Mouse (Mus musculus) c-Kit-positive CD71-positive TER-119-positive erythroid progenitor cells, embryonic 14.5 days (primary cell): Measurements from ENCODE around the gene Asic2.
A peak's percentile ranks its signal among the peaks of the same experiment; 100 is the strongest.

Experiments
- DNase-seq: peaks from one replicate; pipeline ENCODE4 v3.0.0-alpha.2; 2013; ENCODE audit warnings: low spot score

The Asic2 gene

DNA sequence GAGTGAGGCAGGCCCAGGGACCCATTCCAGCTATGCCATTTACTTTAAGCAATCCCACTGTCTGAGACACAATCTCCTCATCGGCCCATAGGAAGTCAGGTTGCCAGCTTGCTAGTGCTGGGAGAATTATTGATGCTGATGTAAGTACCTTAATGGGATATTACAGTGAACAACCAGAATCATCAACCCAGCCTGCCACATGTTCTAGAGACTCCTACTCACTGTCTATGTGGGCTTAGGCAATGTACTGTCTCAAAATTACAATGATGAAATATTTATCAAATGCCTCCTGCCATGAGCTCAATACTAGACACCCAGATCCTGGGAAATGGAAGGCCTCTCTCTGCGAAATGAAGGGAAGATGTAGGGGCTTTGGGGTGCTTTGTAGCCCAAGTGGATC is 876.1 kb downstream of the Asic2 start:
- DNase-seq = no peak

DNA sequence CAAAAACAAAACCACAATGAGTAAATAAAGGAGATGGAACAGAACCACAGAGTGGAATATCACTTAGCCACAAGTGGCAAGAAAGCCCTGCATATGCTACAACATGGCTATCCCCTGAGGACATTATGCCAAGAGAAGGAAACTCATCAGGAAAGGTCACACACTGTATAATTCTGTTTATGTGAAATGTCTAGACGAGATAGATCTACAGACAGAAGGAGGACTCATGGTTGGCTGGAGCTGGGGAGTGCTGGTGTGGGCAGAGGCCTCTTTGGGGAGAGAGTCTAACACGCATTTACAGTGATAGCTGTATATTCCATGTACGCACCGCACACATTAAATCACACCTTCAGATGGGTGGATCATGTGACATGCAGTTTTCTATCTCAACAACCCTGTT is 884.4 kb downstream of the Asic2 start:
- DNase-seq = no peak

DNA sequence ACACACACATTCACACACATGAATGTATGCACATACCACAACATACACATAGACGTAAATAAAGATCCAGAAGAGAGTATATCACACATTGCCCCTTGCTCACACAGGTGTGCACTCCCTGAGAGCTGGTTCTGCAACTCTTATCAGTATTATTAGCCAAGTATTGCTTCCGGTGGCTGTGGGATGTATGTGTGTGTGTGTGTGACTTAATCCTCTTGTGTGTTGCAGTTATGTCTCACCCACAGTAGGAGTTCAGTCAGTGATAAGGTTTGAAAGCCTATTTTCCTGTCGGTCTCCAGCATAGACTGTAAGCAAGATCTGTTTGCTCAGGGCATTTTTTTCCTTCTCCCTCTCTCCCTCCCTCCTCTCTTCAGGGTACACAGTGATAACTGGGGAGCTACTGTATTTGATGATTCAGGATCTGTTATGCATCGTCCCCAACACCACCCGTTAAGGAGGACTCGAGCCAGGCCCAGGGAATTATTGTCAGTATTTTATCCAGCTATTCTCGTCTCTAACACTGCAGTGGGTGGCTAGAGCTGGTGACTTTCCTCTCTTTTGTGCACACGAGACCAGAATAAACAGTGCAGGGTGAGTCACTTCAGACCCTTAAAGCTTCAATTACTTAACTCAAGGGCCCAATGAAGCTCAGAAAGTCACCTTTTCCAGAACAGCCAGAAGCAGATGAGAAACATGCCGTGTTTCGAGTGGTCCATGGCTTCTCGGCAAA is 888.0 kb downstream of the Asic2 start:
- no peak for DNase-seq

DNA sequence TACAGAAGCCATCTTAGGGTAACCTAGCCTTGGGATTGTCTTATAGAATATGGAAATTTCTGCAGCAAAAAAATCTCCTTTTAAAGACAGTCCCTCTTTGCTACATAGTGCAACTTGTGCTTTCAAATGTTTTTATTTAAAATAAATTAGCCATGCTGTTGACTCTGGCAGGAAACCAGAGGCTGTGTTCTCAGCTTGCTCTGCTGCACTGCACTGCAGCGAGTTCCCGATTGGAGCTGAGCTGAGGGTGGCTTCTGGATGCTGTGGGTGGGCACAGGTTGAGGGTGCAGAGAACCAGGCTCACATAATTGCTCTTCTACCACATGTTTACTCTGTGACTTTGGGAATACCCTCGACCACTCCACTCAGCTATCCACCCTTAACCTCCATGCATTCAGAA is 889.0 kb downstream of the Asic2 start:
- no peak for DNase-seq

DNA sequence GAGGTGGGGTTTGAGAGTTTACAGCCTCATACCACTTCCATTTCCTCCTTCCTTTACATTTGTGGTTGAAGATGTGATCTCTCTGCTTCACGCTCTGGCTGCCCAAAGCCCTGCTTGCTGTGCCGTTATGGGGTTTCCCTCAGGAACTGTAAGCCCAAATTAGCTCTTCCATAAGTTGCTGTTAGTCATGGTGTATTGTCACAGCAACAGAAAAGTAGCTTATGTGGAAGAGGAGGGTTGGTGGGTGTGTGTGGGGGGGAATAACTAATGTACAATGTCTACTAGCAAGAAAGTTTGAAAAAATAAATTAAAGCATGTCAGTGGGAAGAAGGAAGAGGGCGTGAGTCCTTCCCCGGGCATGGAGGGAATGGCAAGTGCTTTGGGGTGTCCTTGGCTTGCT is 896.4 kb downstream of the Asic2 start:
- no peak for DNase-seq

DNA sequence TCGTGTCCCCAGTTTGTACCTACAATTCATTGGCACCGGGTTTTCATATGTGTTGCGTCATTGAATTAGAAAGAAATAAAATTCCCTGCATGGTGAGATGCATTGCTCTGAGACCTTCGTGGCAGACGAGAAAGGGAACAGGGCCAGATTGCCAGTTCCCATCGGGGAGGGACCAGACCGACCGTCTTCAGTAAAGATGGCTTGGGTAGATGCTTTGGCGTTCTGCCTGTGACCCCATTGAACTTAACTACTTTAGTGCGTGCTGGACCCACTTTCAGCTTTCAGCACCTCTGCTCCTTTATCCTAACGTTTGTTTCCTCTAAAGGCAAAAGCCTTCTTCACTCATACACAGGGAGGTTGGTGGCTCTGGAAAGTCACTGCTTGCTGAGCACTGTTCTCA is 902.9 kb downstream of the Asic2 start:
- no peak for DNase-seq

DNA sequence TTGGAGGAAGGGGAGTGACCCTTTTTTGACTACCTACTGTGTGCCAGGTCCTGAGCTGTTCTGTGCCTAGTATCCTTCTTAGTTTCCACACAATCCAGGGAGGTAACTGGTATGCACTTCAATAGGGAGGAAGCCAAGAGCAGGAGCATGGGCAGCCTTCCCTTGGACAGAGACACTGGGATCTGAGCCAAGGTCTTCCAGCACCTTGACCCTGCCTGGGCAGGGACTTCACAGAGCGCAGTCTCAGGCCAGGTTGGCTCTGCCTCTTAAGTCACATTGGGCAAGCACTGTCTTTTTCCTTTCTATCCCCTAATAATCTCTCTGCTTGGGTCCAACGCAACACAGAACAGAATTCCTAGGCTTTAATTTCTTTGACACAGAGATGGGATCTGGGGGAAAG is 904.3 kb downstream of the Asic2 start:
- no peak for DNase-seq

DNA sequence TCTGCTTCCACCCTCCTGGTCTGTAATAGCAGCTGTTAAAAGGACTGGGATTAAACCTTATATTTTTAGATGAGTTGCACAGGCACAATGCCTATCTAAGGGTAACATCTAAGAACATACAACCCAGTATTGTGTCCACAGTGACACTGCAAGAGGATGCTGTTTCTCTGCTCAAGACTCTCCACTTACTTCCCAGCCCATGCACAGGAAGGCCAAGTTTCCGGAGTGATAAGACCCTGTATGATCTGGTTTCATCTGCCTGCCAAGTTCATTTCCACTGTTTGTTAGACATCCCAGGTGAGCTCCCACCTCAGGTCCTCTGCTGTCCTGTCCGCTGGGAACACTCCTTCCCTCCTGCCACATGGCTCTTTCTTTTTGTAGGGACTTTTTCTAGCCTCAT is 908.2 kb downstream of the Asic2 start:
- no peak for DNase-seq

DNA sequence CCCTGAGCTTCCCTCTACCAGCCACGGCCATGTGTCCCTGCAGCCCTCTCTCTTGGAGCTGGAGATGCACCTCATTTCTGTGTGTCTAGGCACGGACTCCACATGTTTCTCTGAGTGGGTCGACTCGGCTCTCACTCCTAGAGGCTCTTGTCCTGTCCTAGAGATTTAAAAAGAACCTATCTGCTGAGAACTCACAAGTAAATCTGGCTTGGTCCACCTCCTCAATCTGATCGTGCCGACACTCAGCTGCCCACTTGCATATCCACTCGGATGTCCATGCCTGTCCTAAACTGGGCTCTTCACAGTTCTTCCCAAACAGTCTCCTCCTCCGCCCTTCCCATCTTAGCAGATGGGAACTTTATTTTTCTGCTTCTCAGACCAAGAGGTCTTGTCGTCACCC is 908.7 kb downstream of the Asic2 start:
- no peak for DNase-seq

DNA sequence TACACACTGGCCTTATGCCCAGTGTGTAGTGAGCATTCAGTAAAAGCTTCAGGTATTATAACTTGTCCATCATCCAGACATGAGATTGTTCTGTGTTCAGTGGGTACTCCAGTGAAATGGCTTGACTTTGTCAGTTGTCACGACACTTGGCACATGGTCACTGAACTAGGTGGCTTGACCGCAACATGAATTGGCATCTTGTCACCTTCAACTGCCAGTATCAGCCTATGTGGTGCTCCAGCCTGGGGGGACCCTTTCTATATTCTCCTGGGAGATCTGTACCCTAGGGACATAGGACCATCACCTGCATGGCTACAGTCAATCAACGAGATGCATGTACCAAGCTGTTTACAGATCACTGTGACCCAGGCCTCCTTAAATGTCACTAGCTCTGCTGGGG is 910.8 kb downstream of the Asic2 start:
- no peak for DNase-seq

DNA sequence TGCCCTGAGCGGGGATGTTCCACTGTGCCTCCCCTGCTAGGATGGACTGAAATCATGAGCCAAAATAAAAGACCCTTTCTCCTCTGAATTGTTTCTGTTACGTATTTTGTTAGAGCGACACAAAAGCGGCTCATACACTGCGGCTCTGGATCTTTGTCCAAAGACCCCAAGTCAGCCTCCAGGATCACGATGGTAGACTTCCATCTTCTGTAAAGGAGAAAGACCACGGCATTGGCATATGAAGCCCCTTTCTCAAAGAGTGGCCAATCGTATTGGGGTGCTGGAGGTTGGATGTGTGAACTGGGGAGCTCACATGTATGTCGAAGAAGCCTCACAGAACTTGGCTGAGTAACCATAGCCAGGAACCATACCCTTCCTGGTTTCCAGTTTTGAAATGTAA is 911.5 kb downstream of the Asic2 start:
- no peak for DNase-seq

DNA sequence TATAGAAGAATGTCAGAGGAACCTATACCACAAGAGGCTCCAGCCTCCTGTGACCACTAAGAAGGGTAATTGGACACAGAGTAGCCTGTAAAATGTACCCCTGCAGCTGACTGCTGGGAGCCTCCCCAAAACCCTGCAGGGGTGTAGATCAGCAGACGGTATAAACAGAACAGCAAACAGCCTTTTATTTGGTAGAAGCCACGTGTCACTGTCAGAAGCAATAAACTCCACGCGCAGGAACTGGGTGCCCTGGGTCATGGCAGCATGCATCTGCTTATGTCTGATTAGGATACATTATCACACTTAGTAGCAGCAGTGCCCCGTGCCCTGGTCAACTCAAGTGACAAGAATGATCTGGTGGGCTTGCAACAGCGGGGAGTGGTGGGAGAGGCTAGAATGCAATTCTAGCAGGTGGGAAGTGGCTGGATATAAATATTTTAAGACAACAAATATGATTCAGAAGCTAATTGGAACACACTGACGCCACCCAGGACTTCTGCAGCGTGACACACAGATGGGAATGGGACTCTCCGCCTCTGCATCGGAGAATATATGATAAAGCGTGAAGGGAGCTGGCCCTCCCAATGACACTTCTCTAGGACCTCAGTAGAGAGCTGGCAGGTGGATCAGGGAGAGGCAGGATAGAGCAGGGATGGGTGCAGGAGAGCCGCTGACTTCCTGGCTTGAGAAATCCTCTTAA is 912.7 kb downstream of the Asic2 start:
- DNase-seq = no peak

DNA sequence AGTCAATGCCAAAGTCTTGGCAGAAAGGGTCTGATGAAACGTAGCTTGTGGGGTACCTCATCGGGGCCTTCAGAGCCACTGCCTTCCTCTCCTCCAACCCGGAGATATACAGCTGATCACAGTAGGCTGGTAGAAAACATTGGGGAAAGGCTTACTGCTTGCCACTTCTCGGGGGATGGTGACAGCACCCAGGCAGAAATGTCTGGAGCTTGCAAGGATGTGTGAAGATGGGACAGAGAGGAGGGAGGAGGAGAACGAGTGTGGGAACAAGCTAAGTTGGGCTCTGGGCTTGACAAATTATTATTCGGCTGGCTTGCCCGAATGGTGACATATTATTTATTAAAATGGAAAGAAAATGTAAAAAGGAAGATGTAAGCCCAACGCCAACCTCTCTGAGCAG is 914.4 kb downstream of the Asic2 start:
- no peak for DNase-seq

DNA sequence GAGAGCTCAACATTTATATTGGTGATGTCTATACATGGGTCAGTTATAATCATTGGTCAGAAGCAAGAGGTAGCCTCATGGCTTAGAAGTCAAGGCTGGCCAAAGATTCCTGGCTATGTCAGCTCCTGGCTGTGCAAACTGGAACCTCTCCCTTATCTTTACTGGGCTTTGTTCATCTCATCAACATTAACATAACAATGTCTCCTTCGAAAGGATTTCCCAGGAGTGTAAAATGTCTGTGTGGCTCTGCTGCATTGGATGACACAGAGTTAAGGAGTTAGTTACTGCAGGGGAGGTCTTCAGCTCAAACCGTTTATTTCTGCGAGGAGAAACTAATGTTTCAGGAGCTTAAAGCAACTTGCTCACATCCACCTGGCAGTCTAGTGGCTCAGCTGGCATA is 926.6 kb downstream of the Asic2 start:
- no peak for DNase-seq

DNA sequence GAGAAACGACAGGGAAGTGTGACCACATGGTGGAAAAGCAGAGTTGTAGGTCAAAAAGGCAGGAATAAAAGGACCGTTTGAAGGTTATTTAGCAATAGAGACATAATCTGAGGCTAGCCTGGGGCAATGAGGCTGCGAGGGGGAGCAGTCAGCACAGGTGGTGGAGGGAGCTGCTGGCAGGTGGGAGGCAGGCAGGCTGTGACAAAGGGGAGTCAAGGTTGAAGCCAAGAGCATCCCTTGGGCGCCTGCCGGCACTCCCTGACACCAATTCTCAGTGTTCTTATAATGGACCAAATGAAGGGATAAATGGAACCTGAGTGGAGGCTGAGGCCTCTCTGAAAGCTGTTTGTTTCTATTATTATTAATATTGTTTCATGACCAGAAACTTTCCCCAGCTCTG is 928.3 kb downstream of the Asic2 start:
- DNase-seq = no peak

DNA sequence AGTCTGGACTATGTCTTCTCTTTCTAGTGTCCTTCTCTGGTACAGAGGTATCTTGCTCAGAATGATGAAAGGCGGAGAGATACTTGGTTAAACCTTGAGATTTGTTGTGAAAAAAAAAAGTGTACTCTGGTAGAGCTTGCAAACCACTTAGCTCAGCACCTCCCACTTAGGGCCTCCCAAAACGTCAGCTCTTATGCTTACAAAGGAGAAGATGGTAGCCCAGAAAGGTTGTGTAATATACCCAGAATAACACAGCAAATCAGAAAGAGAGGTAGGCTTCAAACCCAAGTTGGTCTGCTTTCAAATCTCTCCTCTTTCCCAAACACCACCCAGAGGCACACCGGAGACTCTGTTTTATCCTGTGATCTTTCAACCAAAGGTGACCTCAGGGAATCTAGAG is 936.1 kb downstream of the Asic2 start:
- DNase-seq = no peak

DNA sequence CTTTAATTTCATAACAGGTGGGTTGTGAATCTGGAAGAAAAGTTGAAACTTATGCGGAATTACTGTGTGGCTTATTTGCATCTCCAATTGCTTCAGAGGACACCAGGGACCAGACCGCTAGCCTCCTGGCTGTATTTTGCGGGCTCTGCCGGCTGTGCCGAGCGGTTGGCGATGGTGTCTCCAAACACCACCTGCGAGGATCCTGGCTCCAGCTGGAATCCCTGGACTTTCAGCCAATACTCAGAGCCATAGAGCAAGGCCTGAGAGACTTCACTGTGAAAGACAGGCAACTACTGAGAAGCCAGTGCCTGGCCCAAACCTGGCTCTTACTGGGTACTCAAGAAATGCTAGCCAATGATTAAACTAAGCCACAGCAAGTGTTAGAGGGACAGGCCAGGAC is 953.5 kb downstream of the Asic2 start:
- DNase-seq = no peak

DNA sequence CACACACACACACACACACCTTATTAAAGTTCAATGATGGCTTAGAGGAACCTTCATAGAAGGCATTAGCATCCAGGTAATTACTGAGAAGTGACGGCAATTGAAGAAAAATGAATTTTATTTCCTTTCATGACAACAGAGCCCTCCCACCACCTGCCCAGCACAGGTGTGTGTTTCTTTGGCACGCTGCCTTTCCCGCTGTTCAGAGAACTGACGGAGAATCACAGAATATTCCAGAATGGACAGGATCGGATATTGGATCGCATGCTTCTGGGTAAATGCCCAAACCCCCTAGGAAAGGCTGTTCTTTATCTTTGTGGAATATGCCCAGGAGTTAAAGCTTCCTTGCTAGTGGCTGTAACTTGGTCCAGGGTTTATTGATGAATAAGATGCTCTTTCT is 954.8 kb downstream of the Asic2 start:
- no peak for DNase-seq

DNA sequence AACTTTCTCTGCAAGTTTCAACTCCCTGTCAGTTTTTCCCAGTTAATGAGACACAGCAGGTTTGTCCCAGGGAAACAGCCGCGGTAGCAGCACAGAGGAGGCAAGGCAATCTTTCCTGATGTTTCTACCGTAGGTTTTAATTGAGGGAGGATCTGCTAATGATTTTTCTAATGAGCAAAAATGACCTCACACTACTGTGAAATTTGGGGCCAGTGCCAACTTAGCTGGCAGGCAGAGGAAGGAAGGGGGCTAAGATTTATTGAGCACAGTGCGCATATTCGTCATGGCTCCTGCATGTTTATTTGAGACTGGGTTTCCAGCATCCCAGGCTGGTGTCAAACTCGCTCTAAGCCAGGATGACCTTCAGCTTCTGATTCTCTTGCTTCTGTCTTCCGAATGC is 957.5 kb downstream of the Asic2 start:
- no peak for DNase-seq

DNA sequence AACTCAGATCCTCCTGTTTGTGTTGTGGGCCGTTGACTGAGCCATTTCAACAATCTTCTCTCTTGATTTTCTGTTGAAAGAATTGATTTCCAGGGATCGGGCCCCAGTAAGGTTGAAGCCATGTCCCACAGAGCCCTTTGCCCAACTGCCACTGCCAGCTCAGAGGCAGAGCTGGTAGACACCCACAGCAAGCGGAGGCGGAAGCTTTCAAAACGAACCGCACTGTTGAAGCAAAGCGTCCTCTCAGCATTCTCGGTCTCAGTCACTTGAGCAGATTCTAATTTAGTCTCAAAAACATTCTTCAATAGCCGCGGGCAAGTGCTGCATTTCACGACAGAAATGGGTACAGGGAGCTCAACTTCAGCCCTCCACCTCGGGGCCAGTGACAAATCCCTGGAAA is 958.9 kb downstream of the Asic2 start:
- DNase-seq = no peak

DNA sequence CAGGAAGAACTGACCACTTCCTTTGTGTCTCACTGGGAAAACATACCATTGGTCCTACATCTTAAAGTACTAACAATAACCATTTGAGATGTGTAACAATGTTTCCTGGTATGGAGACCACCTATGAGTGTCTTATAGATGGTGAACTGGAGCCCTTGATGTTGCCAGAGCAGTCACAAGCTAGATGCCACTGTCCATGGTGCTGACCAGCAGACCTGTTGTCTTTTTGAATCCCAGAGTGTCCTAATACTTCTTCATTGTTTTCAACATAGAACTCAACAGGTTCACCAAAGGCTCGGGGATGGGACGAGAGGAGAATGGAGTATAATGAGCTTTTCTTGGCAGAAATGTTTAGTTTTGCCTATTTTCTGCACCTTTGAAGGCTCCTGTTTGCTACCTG is 962.4 kb downstream of the Asic2 start:
- DNase-seq = peak; percentile 9

DNA sequence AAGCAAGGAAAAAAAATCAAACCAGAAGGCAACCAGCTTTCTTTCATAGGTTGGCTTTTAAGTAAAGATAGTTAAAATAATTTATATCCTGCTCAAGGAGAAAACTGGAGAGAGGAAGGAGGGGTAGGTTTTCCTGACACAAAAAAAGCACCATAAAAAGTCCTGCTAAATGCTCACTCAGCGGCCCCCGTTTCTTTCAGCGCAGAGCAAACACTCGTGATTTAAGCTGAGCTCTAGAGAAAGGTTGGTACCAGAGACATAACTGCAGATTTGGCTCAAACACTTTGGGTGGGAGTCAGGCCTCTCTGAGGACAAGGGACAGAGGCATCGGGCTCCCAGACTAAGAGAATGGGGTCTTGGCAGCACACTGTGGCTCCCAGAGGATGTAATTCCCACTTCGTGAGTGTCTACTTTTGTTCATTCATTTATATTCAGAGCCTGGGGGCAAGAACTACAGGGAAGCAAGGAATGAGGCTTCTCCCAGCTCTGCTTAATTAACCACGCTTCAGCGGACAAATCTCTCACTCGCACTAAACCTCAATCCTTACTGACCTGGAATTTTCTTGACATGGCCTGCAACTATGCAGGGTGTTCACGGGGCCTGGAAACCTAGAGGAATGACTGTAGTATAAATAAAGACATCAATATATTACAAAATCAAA is 965.4 kb downstream of the Asic2 start:
- DNase-seq = no peak

DNA sequence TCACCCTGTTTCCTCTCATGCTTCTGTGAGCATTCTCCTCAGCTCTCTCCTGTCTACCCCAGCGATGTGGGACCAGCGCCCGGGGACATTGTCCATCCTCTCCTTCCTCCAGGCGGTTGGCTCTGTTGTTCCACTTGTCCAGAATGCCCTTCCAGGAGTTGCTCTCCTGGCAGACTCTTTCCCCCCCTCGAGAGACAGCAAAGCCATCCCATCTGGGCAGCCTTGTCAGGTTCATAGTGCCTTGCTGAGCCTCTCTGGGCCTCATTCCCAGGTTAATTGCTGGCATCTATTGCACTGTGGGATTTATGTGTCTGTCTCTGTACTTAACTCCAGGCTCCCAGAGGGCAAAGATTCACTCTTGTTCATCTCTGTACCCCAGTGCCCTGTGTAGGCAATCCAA is 972.6 kb downstream of the Asic2 start:
- DNase-seq = no peak

DNA sequence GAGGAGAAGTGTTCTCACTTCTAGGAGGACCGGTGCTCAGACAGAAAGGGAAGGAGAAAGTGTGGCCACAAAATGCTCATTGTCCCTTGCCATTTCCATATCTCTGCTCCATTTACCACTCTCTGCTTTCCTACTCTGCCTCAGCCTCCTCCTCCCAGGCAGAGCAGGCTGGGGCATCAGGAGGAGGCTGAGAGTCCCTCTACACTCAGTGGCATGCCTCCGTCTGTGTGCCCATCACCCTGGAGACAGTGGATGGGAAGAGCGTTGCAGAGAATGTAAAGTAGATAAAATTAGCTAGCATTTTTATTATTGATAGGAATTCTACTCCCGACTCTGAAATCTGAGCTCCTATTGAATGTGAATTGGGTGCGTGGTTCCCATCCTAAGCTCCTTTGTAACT is 984.7 kb downstream of the Asic2 start:
- no peak for DNase-seq
